Mouse (Mus musculus) brain, embryonic 14.5 days (tissue): Measurements from ENCODE around the gene Ttc21a. TPM values are rescaled to one million over a fixed set of nuclear protein-coding genes. Genes with fewer than 3 reads are reported as not detected.

Experiments
- DNase-seq: peaks from one replicate; pipeline ENCODE4 v3.0.0-alpha.2; 2011; ENCODE audit warnings: low read depth
- CTCF ChIP-seq: fragments of 200-500 bp; IDR thresholded peaks from 2 replicates; pipeline ENCODE4 v1.5.1; 2012; ENCODE audit warnings: inconsistent platforms, mild to moderate bottlenecking, moderate library complexity, borderline replicate concordance; ENCODE audit not compliant: insufficient read depth, insufficient read length; ENCODE audit errors: extremely low read depth
- POLR2A ChIP-seq: fragments of 200-500 bp; IDR thresholded peaks from 2 replicates; pipeline ENCODE4 v1.6.1; 2012; ENCODE audit warnings: mild to moderate bottlenecking, inconsistent platforms, borderline replicate concordance; ENCODE audit not compliant: poor library complexity, insufficient read depth, insufficient read length, severe bottlenecking; ENCODE audit errors: extremely low read depth
- polyA plus RNA-seq: library from polyadenylated mRNA; depleted of rRNA; stranded (reverse); fragments of >200 nt; gene quantifications from 2 replicates; pipeline ENCODE4 v1.2.3, GENCODE M21; 2012; rRNA removed

Gene Ttc21a
- polyA plus RNA-seq: 1.1 and 2.1 TPM in 2 replicates

DNA sequence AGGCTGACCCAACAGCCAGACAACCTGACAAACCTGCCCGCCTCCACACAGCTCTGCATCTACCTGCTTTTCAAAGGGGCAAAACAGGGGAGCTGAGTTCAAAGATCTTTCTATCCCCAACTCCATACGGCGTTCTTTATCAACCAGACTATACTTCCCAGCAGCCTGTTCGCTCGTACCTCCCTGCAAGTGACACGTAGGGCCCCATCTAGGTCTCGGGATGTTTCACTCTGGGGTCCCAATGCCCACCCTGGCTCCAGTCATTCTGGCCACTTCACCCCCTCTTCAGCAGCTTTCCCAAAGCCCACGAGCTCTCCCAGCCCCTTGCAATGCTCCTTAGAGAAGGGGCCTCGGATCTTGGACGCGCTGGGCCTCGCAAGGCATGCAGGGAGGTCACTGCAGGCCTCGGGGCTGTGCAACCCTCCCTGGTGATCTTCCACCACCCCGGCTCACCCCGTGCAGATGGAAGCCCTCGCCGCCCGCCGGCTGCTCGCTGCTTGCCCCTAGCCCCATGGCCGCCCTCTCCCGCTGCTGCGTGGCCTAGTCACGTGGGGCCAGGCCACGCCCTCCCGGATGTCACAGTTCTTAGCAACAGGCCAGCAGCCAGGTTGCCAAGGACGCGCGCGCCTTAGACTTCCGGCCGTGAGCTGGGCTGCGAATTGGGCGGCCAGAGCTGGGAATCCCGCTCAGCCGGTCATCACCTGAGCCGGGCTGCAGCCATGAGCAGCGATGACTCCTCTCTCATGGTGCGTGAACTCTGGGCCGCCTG, at the start of gene Ttc21a, which contains the start of gene Gorasp1:
Gene Ttc21a, plus strand, starts transcription at position 602 of the 769 bp plus-strand sequence.
Gene Gorasp1, minus strand, starts transcription at position 561 of the 769 bp plus-strand sequence.
- TF ChIP-seq CTCF (no peak), POLR2A (peak; percentile 83; the same call in 1 of the 2 replicates)

DNA sequence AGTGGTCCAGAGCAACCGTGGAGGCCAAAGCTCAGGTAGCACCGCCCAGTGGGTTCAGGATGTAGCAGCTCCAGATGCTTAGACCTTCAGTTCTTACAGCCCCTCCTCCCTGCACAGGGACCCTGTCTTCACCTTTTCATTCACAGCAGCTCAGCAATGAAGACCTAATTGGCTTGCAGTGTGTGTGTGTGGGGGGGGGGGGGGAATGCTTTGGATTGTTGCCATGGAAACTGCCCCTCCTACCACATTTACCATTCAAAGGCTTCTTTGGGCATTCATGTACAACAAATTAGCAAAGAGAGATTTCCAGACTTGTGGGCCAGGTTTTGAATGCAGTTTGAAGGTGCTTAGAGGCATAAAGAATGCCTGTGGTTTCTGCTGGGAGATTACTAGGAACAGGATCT, 48.6 kb upstream of the Ttc21a start:
- TF ChIP-seq CTCF: no peak
- no peak for TF ChIP-seq POLR2A
- DNase-seq: peak; percentile 94

More for the DNA sequence above, at the start of gene Ttc21a, which contains the start of gene Gorasp1:
- peak; percentile 96 for DNase-seq

DNA sequence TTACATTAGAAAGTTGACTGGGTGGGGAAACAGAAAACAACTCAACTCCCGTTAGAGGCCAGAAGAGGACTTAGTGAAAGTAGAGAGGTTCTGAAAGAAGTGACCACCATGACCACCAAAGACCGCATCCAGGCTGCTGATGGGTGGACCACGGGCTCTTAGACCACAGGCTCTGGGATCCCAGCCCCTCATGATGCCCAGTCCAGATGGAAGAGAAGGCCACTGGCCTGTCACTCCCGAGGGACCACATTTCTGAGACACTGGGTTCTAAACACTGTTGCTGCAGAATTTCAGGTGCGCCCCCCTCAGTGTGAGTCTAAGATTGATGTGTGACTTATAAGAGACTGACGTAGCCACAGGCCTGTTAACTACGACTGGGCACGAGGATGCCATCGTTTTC, 48.0 kb upstream of the Ttc21a start:
- DNase-seq: no peak
- TF ChIP-seq POLR2A (no peak), CTCF (no peak)

DNA sequence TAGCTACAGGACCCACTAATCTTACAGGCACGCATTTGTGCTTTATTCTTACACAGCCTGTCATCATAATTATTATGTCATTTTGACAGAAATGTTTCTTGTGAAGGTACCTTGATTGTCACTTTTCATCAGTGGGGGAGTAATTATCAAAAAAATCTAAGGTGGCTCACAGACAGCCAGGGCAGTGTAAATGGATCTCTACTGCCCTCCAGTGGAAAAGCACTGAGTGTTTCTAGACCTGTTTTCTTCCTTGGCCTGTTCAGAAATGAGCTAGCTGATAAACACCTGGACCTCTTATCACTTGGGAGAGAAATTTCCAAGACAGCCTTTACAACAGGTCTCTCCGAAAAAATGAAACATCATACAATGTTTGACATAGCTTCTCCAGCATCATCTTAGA, 46.7 kb upstream of the Ttc21a start:
- TF ChIP-seq POLR2A (no peak), CTCF (peak; percentile 75; the same call in 1 of the 2 replicates)
- DNase-seq: peak; percentile 78

DNA sequence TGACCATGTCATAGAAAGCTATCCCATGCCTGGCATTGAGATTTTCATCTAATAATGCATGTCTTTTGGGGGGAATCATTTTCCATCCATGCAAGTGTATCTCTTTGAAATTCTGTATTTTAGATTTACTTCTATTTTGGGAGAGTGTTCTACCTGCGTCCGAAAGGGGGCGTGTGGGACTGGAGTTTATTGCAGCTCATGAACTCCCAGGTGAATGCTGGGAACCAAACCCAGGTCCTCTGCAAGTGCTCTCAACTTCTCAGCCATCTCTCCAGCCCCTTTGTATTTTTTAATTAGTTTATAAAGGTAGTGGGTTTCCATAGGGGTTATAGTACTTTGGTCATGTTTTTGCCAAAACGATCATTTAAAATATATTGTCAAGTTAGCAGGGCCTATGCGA, 43.5 kb upstream of the Ttc21a start:
- DNase-seq: no peak
- TF ChIP-seq CTCF: no peak
- TF ChIP-seq POLR2A: no peak

DNA sequence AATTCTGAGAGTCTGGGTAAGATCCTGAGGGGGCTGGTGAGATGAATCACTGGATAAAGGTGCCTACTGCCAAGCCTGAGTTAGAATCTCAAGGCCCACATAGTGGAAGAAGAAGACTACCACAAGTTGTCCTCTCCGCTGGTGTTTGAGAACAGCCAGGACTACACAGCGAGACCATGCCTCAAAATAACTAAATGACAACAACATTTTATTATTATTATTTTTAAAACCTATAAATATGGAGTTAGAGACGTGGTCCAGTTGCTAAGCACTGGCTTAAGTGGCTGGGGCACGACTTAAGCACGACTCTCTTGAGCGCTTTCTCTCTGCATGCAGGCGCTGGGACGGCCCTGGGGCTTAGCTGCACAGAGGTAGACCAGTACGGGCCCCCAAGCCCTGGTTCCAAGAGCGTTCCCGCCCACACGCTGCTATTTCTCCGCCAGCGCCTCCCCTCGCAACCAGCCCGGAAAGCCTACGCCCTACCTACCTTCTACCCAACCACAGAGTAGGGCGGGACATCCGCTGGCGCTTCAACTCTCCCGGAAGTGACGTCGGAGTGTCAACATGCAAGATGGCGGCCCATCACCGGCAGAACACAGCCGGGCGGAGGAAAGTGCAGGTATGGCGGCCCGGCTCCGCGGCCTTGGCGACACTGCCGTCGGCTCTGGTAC, 42.9 kb upstream of the Ttc21a start, which contains the start of gene Wdr48:
Gene Wdr48, plus strand, starts transcription at position 540 of the 671 bp plus-strand sequence.
- DNase-seq: peak; percentile 100
- TF ChIP-seq POLR2A (peak; percentile 65; the same call in 1 of the 2 replicates), CTCF (no peak)

DNA sequence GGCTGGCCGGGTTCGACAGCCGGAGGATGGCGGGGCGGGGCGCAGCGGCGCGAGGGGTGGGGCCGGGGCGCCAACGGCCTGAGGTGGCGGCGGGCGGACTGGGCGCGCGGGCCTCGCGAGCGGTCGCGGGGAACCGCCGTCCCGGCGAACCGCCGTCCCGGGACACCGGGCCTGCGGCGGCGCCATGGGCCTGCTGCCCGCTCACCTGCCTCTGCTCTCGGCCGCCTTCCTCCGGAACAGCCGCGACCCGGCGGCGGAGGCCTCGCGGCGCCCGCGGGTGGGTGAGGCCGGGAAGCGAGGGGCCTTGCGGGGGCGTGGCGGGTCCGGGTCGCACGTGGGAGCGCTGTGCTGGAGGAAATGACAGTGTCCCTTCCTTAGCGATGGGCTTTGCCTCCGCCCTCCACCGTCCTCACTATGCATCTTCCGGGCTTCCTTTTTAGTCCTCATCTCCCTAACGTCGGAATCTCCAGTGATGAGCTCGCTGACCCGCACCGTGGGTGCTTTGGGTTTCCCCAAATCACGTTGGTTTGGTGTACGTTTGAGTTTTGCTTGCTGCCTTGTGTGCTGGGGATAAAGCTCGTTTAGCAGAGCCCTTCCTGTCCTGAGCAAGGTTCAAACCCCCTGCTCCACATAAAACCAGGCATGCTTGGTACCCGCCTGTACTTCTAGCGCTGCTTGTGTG, 42.2 kb upstream of the Ttc21a start:
- DNase-seq: no peak

DNA sequence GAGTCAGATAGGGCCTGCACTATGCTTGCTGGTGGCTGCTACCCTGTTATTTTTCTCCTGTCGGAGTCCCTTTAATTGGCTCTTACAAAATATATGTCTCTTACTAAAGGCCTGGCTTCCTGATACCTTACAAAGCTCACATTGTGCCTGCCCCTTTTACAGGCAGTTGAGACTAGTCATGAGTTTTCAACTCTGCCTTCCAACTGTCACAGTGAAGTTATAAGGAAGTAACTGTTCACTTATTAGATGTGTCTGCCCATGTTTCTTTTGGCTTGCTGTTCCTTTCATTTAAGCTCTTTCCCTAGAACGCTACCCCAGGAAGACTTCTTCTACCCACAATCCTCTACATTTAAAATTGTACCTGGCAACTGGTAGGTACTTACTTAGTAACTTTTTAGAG, 38.0 kb upstream of the Ttc21a start:
- no peak for DNase-seq
- TF ChIP-seq CTCF: no peak

More for the DNA sequence above, 42.2 kb upstream of the Ttc21a start:
- TF ChIP-seq CTCF: no peak
- TF ChIP-seq POLR2A: no peak

DNA sequence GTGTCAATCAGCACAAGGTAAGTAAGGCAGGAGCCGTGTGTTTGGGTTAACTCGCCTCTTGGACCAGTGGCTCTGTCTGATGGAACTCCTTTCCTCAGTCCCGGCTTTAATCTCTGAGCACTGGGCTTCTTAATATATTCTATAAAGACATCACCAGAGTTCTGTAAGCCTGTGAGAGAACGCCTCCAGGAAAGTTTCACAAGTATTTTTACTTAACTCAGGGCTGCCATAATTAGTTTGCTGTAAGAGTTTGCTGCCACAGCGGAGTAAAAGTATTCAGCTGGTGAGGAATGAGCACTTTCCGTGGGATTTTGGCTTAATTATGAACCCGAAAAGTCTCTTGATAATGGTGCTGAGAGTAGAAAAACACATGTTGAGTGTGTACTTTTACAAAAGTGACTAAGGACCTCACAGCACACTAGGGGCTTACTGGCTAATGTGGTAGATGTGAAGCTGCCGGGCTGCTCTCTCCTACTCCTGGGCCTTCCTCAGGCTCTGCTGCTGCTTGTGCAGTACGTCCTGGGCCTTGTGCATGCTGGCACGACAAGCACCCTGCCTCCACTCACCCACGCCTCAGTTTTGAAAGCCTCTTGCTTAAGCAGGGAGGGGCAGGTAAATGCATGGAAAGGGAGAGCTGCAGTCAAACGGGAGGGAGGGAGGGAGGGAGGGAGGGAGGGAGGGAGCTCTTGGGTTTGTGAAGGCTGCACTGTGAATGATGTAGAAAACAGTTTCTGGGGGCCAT, 34.8 kb upstream of the Ttc21a start:
- TF ChIP-seq POLR2A: no peak
- no peak for TF ChIP-seq CTCF

DNA sequence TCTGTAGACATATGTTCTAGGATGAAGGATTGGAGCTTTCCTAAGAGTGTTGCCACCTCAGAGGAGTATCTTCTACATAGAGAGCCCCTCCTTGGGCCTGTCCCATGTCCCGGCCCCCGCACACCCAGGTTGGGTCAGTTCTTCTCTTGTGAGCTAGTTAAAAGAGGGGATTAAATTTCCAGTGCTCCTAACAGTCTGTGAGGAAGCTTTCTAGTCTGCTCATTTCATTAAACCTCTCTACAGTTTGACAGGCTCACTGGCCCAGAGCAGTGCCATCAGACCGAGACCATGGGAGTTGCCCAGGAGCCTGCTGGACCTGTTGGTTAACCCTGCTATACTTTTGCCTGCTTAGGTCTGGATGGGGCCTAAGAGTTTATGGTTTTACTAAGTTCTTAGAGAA, 28.7 kb upstream of the Ttc21a start:
- TF ChIP-seq POLR2A: no peak
- TF ChIP-seq CTCF: no peak
- DNase-seq: no peak

More for the DNA sequence above, 34.8 kb upstream of the Ttc21a start:
- no peak for DNase-seq

DNA sequence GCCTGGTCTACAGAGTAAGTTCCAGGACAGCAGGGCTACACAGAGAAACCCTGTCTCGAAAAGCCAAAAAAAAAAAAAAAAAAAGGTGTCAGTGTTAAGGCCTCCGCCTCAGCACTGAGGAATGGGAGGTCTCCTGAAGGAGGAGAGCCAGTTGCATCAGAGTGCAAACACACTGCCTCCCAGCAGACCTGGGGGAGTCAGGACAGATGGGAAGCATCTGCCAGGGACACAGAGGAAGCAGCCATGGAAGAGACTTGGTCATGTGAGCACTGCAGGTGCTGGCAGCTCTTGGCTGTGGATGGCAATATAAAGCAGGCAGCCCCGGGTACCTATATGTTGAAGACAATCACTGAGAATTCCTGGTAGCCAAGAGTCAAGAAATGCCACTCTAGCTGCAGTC, 27.5 kb upstream of the Ttc21a start:
- DNase-seq: no peak
- no peak for TF ChIP-seq CTCF
- TF ChIP-seq POLR2A: no peak
